Mouse (Mus musculus) ES-E14 (cell line): ENCODE results near the gene Rapgef6. TPM values are rescaled to one million over a fixed set of nuclear protein-coding genes. Genes with fewer than 3 reads are reported as not detected.

Experiments
- DNase-seq: peaks from one replicate; pipeline ENCODE4 v3.0.0-alpha.2; 2013; ENCODE audit warnings: low read depth, low spot score
- H3K27ac ChIP-seq: 2 replicates; pipeline ENCODE4 v1.5.1; 2012; ENCODE audit warnings: low read depth, mild to moderate bottlenecking, low read length, moderate library complexity, mixed read lengths; ENCODE audit not compliant: poor library complexity, insufficient read depth, severe bottlenecking
- H3K36me3 ChIP-seq: 2 replicates; pipeline ENCODE4 v1.6.1; 2012; ENCODE audit warnings: mild to moderate bottlenecking, low read length, moderate library complexity, mixed read lengths; ENCODE audit not compliant: control insufficient read depth, poor library complexity, insufficient read depth, severe bottlenecking
- H3K4me1 ChIP-seq, 2 experiments: fragments of 150-350 bp in 1 of 2; sonication (generic) in 1 of 2; 2 replicates each; pipeline ENCODE4 v1.6.1; 2012; ENCODE audit warnings: low read length in 2 of 2, mild to moderate bottlenecking in 1 of 2, mixed read lengths in 1 of 2; ENCODE audit not compliant: control insufficient read depth in 2 of 2, insufficient read depth in 2 of 2, poor library complexity in 1 of 2
- H3K4me3 ChIP-seq, 2 experiments: fragments of 150-350 bp in 1 of 2; sonication (generic) in 1 of 2; 2 replicates each; pipeline ENCODE4 v1.5.1; 2012; ENCODE audit warnings: low read length in 2 of 2, low read depth in 1 of 2, mild to moderate bottlenecking in 1 of 2, mixed read lengths in 1 of 2; ENCODE audit not compliant: insufficient read depth in 1 of 2, poor library complexity in 1 of 2, severe bottlenecking in 1 of 2
- H3K9ac ChIP-seq: 2 replicates; pipeline ENCODE4 v1.6.1; 2012; ENCODE audit warnings: low read depth, mild to moderate bottlenecking, low read length, mixed read lengths; ENCODE audit not compliant: poor library complexity, insufficient read depth, severe bottlenecking
- H3K9me3 ChIP-seq: fragments of 150-350 bp; sonication (generic); 2 replicates; pipeline ENCODE4 v1.6.1; 2012; ENCODE audit warnings: low read depth, mild to moderate bottlenecking, low read length; ENCODE audit not compliant: control insufficient read depth, insufficient read depth
- CHD2 ChIP-seq: IDR thresholded peaks from 2 replicates; pipeline ENCODE4 v1.6.1; 2014; ENCODE audit warnings: mild to moderate bottlenecking, low read depth, low read length, inconsistent platforms
- HCFC1 ChIP-seq: IDR thresholded peaks from 2 replicates; pipeline ENCODE4 v1.6.1; 2012; ENCODE audit warnings: low read length, inconsistent platforms, borderline replicate concordance; ENCODE audit not compliant: insufficient read depth
- MAFK ChIP-seq: IDR thresholded peaks from 2 replicates; pipeline ENCODE4 v1.6.1; 2014; ENCODE audit warnings: mild to moderate bottlenecking, low read depth, low read length, inconsistent platforms; ENCODE audit not compliant: insufficient read depth
- ZC3H11A ChIP-seq: IDR thresholded peaks from 2 replicates; pipeline ENCODE4 v1.6.1; 2012; ENCODE audit warnings: low read depth, mild to moderate bottlenecking, inconsistent platforms, low read length, borderline replicate concordance
- ZNF384 ChIP-seq: IDR thresholded peaks from 2 replicates; pipeline ENCODE4 v1.6.1; 2012; ENCODE audit warnings: low read depth, low read length, inconsistent platforms
- in situ Hi-C, 2 experiments: fragments of 600-800 bp; cut with MboI; formaldehyde crosslinking; loops; one replicate each; pipeline ENCODE4 v1.15.1; 2025; ENCODE audit warnings: low sequenced_read_pairs in 2 of 2, inconsistent platforms in 1 of 2; ENCODE audit not compliant: unreplicated experiment in 2 of 2
- total RNA-seq: library from RNA; depleted of rRNA; stranded (reverse); fragments of 300-350 nt; gene quantifications from 2 replicates; pipeline ENCODE4 v1.2.3, GENCODE M21; 2012

The Rapgef6 gene
- total RNA-seq, 1 experiment = 28.5 TPM

DNA sequence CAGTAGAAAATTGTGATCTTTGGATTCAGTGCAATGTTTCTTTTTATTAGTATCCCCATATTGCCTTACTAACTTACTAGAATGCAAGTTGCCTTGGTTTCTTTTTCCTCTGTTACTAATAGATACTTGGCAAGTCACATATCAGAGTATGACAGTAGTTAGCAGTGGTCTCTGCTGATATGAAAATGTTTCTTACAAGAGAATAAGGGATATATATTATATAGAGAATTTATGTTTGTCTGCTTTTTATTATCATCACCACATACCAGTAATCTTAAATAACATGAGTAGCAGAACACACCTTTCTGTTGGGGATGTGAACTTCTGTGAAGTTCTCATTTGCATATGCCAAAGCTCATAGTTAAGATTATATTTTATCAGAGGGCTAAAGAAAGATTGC, 19.8 kb downstream of the Rapgef6 start:
- Histone ChIP-seq H3K9ac (no peak overlapping the region), H3K27ac (no peak overlapping the region), H3K4me1 (peaks cover 0 to 2% of the 10 kb centered on the region in 2 experiments; a peak in 1 of 4 replicates), H3K36me3 (no peaks in the 10 kb centered on the region), H3K4me3 (no peak overlapping the region), H3K9me3 (no peaks in the 10 kb centered on the region)
- DNase-seq = no peak
- in situ Hi-C loops = no loop called here
- no peak for TF ChIP-seq HCFC1
- TF ChIP-seq CHD2 = no peak
- no peak for TF ChIP-seq ZNF384
- no peak for TF ChIP-seq ZC3H11A
- no peak for TF ChIP-seq MAFK

DNA sequence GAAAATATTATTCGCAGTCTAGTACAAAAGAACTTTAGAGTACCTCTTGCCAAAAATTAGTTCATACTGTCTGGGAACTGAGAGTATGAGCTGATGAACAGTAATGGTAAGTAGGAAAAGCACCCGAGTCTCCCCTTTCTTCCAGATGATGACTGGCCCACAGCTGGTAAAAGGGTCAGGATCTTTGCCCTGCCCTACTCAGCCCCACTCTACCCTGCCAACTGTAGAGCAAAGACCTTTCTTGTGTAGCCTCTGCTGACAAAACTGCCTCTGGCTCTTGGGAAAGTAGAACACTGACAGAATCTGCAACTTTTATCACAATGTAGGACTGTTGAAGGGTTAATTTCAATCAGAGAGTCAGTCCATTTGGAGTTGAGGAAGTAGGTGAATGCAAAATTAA, 32.3 kb downstream of the Rapgef6 start:
- Histone ChIP-seq H3K4me1 (no peaks in the 10 kb centered on the region), H3K36me3 (no peaks in the 10 kb centered on the region), H3K4me3 (no peak overlapping the region), H3K27ac (no peak overlapping the region), H3K9ac (no peak overlapping the region), H3K9me3 (no peaks in the 10 kb centered on the region)
- in situ Hi-C loops = no loop called here
- DNase-seq = no peak
- no peak for TF ChIP-seq MAFK
- TF ChIP-seq ZC3H11A = no peak
- no peak for TF ChIP-seq CHD2
- no peak for TF ChIP-seq ZNF384
- no peak for TF ChIP-seq HCFC1

DNA sequence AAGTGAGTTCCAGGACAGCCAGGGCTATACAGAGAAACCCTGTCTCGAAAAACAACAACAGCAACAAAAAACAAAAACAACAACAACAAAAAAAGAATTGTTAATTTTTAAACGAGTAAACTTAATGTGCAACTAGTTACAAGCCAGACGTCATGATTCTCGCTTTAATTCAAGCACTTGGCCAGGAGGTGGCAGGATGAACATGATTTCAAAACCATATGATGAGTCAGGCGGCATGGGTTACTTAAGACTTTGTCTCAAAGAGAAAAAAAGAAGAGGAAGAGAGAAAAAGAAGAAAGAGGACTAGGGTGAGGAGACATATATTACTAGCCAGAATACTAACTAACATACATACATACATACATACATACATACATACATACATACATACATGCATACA, 40.1 kb downstream of the Rapgef6 start:
- no peak for DNase-seq
- Histone ChIP-seq H3K9ac (no peak overlapping the region), H3K27ac (no peak overlapping the region), H3K4me3 (no peak overlapping the region), H3K9me3 (no peaks in the 10 kb centered on the region), H3K4me1 (no peaks in the 10 kb centered on the region), H3K36me3 (no peaks in the 10 kb centered on the region)
- in situ Hi-C loops = no loop called here
- no peak for TF ChIP-seq ZC3H11A
- no peak for TF ChIP-seq CHD2
- TF ChIP-seq MAFK = no peak
- TF ChIP-seq ZNF384 = no peak
- TF ChIP-seq HCFC1 = no peak

DNA sequence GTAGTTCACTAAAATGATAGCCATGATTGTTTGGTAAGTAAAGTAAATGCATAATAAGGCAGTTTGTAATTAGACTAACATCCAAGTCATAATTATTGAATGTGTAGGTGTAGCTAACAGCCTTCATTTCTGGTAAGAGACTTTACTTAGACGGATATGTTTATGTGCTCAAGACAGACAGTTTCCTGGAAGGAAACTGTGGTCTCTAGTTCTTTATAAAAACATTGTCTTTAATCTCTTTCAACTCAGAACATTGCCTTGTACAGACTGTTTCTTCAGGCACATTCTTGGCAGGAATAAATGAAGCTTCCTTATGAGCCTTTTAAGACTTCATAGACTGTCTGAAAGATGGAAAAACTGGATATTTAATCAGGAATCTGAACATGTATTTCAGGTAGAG, 45.3 kb downstream of the Rapgef6 start:
- TF ChIP-seq MAFK (no peak), ZNF384 (no peak), ZC3H11A (no peak), CHD2 (no peak), HCFC1 (no peak)
- Histone ChIP-seq H3K4me3 (no peak overlapping the region), H3K36me3 (no peaks in the 10 kb centered on the region), H3K4me1 (no peaks in the 10 kb centered on the region), H3K9ac (no peak overlapping the region), H3K27ac (no peak overlapping the region), H3K9me3 (no peaks in the 10 kb centered on the region; the same call in 1 of the 2 replicates)
- DNase-seq = no peak
- in situ Hi-C loops = no loop called here

DNA sequence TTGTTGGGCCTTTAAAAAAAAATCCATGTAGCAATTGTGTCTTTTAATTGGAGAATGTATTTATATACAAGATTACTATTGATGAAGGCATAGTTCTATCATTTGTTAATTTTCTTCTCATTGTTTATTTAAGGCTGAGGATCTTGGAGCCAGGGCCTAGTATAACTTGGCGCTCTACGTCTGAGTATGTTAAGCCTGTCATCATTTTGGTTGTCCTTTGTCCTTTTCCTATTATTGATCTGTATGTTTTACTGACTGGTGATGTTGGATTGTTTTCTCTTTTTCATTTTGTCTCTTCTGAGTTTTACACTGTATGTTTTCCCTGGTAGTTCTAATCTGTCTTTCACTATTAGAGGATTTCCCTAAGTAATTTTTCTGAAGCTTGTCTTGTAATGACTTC, 52.1 kb downstream of the Rapgef6 start:
- Histone ChIP-seq H3K9me3 (peaks cover 18% of the 10 kb centered on the region), H3K4me3 (no peak overlapping the region), H3K4me1 (no peaks in the 10 kb centered on the region), H3K9ac (no peak overlapping the region), H3K27ac (no peak overlapping the region), H3K36me3 (peaks cover 2% of the 10 kb centered on the region; the same call in 1 of the 2 replicates)
- TF ChIP-seq CHD2 (no peak), MAFK (no peak), ZNF384 (no peak), ZC3H11A (no peak), HCFC1 (no peak)
- in situ Hi-C loops = no loop called here
- DNase-seq = no peak
